Mouse (Mus musculus): ENCODE measurements around the gene Paxx. TPM values are rescaled to one million over a fixed set of nuclear protein-coding genes. Genes with fewer than 3 reads are reported as not detected.

Paxx gene
- polyA plus RNA-seq, 1 experiment from 2014 or later: 23.5 TPM

DNA sequence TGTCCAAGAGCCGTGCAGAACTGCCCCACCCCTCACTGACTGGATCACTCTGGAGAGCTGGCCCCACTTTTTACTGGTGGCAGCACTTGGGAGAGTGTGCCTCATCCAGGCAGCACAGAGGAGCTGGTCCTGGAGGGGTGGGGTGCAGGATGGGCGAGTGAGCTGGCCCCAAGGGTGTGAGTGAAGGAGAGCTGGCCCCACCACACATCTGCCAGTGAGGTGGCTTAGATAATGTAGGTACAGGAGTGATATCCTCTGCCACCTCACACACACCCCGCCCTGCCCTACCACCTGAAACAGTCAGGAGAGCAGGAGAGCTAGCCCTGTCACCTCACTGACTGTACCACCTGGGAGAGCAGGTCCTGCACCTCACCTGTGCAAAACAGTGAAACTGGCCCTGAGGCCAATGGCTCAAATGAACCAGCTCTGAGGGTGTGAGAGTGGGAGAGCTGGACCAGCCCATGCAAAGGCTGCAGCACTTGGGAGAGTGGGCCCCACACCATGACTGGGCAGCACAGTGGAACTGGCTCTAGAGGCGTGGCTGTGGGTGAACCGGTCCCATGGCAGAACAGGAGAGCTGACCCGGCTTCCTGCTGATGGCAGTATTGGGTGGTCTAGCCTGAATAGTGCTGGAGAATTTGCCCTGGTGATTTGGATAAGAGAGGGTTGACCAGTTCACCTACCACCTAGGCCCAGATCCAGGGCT, 27.2 kb upstream of the Paxx start:
- Histone ChIP-seq H3K4me3 (ENCODE audit: low read length) (no peak overlapping the region), H3K4me1 (ENCODE audit: control insufficient read depth, insufficient read depth, low read length) (no peaks in the 10 kb centered on the region), H3K9me3 (ENCODE audit: control insufficient read depth, low read length) (no peaks in the 10 kb centered on the region), H3K27me3 (ENCODE audit: control insufficient read depth, insufficient read depth, low read length) (no peaks in the 10 kb centered on the region), H3K4me2 (replicated peaks; ENCODE audit: low read depth, low read length) (no peak overlapping the region), H3K9ac (ENCODE audit: low read depth, low read length) (no peak overlapping the region), H3K27ac (ENCODE audit: low read depth, low read length) (no peak overlapping the region), H3K36me3 (ENCODE audit: control insufficient read depth, insufficient read depth, low read length) (no peaks in the 10 kb centered on the region)
- ATAC-seq (ENCODE audit: low FRiP score, low TSS enrichment): no peak
- 77% methylated on average over 6 of the region's 6 CpGs for WGBS

DNA sequence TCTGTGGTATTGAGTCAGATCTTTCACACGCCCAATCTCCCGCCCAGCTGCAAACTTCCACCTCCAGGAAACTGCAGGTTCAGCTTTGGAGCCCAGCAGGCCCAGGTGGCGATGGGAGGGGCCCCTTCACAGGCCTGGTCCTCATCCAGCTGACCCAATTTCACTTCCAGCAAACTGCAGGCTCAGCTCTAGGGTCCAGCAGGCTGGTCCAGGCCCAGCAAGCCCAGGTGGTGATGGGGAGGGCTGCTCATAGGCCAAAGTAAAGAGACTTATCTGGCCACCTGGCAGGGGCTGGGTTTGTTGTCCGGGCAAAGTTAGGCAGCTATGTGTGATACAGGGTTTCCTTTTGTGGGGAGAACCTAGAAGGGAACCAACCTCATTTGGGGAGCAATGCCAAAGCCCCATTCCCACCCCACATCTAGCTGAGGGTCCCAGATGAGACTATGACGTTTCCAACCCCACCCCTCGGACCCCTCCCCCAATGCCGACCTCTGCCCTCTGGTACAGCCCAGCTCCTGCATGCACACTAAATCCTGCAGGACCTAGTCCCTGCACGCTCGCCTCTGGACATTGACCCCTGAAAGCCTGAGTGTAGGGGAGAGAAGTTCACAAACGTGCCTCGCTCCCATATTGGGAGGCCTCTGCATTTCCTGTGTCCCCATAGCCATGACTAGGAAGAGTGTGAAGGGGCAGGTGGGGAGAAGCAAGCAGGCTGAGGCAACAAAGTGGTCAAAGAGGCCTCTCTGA, 24.2 kb upstream of the Paxx start:
- Histone ChIP-seq H3K9me3 (ENCODE audit: control insufficient read depth, low read length) (no peaks in the 10 kb centered on the region), H3K4me1 (ENCODE audit: control insufficient read depth, insufficient read depth, low read length) (no peaks in the 10 kb centered on the region), H3K27ac (ENCODE audit: low read depth, low read length) (no peak overlapping the region), H3K36me3 (ENCODE audit: control insufficient read depth, insufficient read depth, low read length) (no peaks in the 10 kb centered on the region), H3K4me2 (replicated peaks; ENCODE audit: low read depth, low read length) (no peak overlapping the region), H3K27me3 (ENCODE audit: control insufficient read depth, insufficient read depth, low read length) (no peaks in the 10 kb centered on the region), H3K4me3 (ENCODE audit: low read length) (no peak overlapping the region), H3K9ac (ENCODE audit: low read depth, low read length) (no peak overlapping the region)
- no peak for ATAC-seq (ENCODE audit: low FRiP score, low TSS enrichment)
- 66% methylated on average over 11 of the region's 11 CpGs for WGBS

DNA sequence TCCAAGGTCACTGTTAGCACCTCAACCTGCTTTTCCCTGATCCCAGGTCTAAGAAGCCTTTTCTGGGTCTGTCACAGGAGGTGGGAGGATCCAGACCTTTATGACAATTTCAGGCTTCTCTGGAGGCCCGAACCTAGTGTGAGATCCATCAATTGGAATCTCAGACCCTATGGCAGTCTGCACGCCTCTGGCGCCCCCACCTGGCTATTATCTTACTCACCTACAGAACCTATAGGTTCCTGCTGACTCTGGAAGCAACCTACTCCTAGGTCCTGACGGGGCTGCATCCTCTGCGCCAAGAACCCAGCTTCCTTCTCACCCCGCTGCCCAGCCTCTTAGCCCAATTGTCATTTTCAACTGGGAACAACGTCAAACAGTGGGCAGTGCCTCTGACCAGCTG, 22.1 kb upstream of the Paxx start:
- Histone ChIP-seq H3K9ac (ENCODE audit: low read depth, low read length) (no peak overlapping the region), H3K4me3 (ENCODE audit: low read length) (no peak overlapping the region), H3K27me3 (ENCODE audit: control insufficient read depth, insufficient read depth, low read length) (no peaks in the 10 kb centered on the region), H3K27ac (ENCODE audit: low read depth, low read length) (no peak overlapping the region), H3K9me3 (ENCODE audit: control insufficient read depth, low read length) (no peaks in the 10 kb centered on the region), H3K36me3 (ENCODE audit: control insufficient read depth, insufficient read depth, low read length) (no peaks in the 10 kb centered on the region), H3K4me2 (replicated peaks; ENCODE audit: low read depth, low read length) (no peak overlapping the region), H3K4me1 (ENCODE audit: control insufficient read depth, insufficient read depth, low read length) (no peaks in the 10 kb centered on the region)
- WGBS: 27% methylated on average over 7 of the region's 7 CpGs
- ATAC-seq (ENCODE audit: low FRiP score, low TSS enrichment): no peak

GRCm38 (mm10) chr2:25480541-25480940, 19.6 kb upstream of the Paxx start:
- no peak overlapping the region for H3K9ac ChIP-seq (ENCODE audit: low read depth, low read length)
- no peak overlapping the region for H3K4me2 ChIP-seq (replicated peaks; ENCODE audit: low read depth, low read length)
- no peaks in the 10 kb centered on the region for H3K36me3 ChIP-seq (ENCODE audit: control insufficient read depth, insufficient read depth, low read length)
- H3K27me3 ChIP-seq (ENCODE audit: control insufficient read depth, insufficient read depth, low read length): no peaks in the 10 kb centered on the region
- no peak overlapping the region for H3K4me3 ChIP-seq (ENCODE audit: low read length)
- 90% methylated on average over 1 of the region's 1 CpGs for WGBS
- ATAC-seq (ENCODE audit: low FRiP score, low TSS enrichment): no peak
- no peaks in the 10 kb centered on the region for H3K9me3 ChIP-seq (ENCODE audit: control insufficient read depth, low read length)
- no peak overlapping the region for H3K27ac ChIP-seq (ENCODE audit: low read depth, low read length)
- no peaks in the 10 kb centered on the region for H3K4me1 ChIP-seq (ENCODE audit: control insufficient read depth, insufficient read depth, low read length)

DNA sequence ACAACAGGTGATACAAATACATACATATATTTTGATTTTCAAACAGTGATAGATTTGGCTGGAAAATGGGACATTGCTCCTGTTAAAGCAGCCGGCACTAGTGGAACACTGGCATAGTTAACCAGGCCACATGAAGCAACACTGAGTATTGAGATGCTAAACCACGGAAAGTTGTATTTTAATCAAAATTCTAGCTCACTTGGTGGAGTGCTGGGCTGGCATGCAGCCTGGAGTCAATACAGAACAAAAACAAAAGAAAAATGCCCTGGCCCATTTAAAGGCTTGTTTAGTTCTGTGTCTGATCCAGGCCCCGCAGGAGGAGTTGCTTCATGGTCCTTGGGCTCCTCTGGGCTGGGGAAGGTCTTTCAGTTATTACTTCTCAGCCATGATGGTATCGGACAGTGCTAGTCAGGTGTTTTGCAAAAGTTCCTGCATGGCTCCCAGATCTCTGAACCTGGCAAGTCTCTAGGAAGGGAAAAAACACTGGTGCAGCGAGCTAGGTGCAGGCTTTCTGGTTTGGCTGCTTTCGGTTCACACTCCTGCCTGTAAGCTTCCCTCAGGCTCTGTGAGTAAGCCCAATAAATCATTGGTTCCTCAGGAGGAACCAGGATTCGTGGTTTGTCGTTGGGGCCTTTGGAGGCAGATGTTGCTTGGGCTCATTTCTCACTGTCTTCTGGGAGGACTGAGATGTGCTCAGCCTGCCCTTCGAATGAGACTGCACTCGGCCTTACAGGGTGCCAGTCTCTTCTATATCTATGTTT, 18.8 kb upstream of the Paxx start:
- Histone ChIP-seq H3K9ac (ENCODE audit: low read depth, low read length) (no peak overlapping the region), H3K4me2 (replicated peaks; ENCODE audit: low read depth, low read length) (no peak overlapping the region), H3K4me3 (ENCODE audit: low read length) (no peak overlapping the region), H3K27ac (ENCODE audit: low read depth, low read length) (no peak overlapping the region), H3K4me1 (ENCODE audit: control insufficient read depth, insufficient read depth, low read length) (no peaks in the 10 kb centered on the region), H3K27me3 (ENCODE audit: control insufficient read depth, insufficient read depth, low read length) (no peaks in the 10 kb centered on the region), H3K36me3 (ENCODE audit: control insufficient read depth, insufficient read depth, low read length) (no peaks in the 10 kb centered on the region), H3K9me3 (ENCODE audit: control insufficient read depth, low read length) (no peaks in the 10 kb centered on the region)
- 58% methylated on average over 10 of the region's 10 CpGs for WGBS
- ATAC-seq (ENCODE audit: low FRiP score, low TSS enrichment): no peak

GRCm38 (mm10) chr2:25477967-25478675, 17.2 kb upstream of the Paxx start:
- H3K9me3 ChIP-seq (ENCODE audit: control insufficient read depth, low read length): no peaks in the 10 kb centered on the region
- no peaks in the 10 kb centered on the region for H3K27me3 ChIP-seq (ENCODE audit: control insufficient read depth, insufficient read depth, low read length)
- no peak overlapping the region for H3K27ac ChIP-seq (ENCODE audit: low read depth, low read length)
- no peaks in the 10 kb centered on the region for H3K4me1 ChIP-seq (ENCODE audit: control insufficient read depth, insufficient read depth, low read length)
- 89% methylated on average over 3 of the region's 3 CpGs for WGBS
- H3K4me3 ChIP-seq (ENCODE audit: low read length): no peak overlapping the region
- no peak overlapping the region for H3K4me2 ChIP-seq (replicated peaks; ENCODE audit: low read depth, low read length)
- no peak for ATAC-seq (ENCODE audit: low FRiP score, low TSS enrichment)
- no peaks in the 10 kb centered on the region for H3K36me3 ChIP-seq (ENCODE audit: control insufficient read depth, insufficient read depth, low read length)
- no peak overlapping the region for H3K9ac ChIP-seq (ENCODE audit: low read depth, low read length)

GRCm38 (mm10) chr2:25477541-25477940, 16.6 kb upstream of the Paxx start:
- no peak overlapping the region for H3K4me2 ChIP-seq (replicated peaks; ENCODE audit: low read depth, low read length)
- no peak overlapping the region for H3K27ac ChIP-seq (ENCODE audit: low read depth, low read length)
- WGBS: 88% methylated on average over 8 of the region's 8 CpGs
- no peaks in the 10 kb centered on the region for H3K9me3 ChIP-seq (ENCODE audit: control insufficient read depth, low read length)
- no peak overlapping the region for H3K4me3 ChIP-seq (ENCODE audit: low read length)
- ATAC-seq (ENCODE audit: low FRiP score, low TSS enrichment): no peak
- no peaks in the 10 kb centered on the region for H3K36me3 ChIP-seq (ENCODE audit: control insufficient read depth, insufficient read depth, low read length)
- H3K27me3 ChIP-seq (ENCODE audit: control insufficient read depth, insufficient read depth, low read length): no peaks in the 10 kb centered on the region
- H3K9ac ChIP-seq (ENCODE audit: low read depth, low read length): no peak overlapping the region
- no peaks in the 10 kb centered on the region for H3K4me1 ChIP-seq (ENCODE audit: control insufficient read depth, insufficient read depth, low read length)

DNA sequence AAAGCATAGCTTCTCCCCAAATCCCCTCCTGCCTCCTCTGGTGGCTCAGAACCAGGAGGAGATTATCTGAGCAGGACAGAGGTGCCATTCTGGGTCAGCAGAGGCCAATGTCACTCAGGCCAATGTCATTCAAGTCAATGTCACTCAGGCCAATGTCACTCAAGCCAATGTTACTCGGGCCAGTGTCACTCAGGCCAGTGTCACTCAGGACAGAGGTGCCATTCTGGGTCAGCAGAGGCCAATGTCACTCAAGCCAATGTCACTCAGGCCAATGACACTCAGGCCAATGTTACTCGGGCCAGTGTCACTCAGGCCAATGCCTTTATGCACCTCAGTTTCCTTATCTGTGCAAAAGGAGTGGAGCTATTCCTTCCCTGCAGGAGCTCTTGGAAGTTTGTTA, 11.7 kb upstream of the Paxx start:
- Histone ChIP-seq H3K9me3 (ENCODE audit: control insufficient read depth, low read length) (no peaks in the 10 kb centered on the region), H3K4me3 (ENCODE audit: low read length) (no peak overlapping the region), H3K4me1 (ENCODE audit: control insufficient read depth, insufficient read depth, low read length) (no peaks in the 10 kb centered on the region), H3K4me2 (replicated peaks; ENCODE audit: low read depth, low read length) (no peak overlapping the region), H3K36me3 (ENCODE audit: control insufficient read depth, insufficient read depth, low read length) (no peaks in the 10 kb centered on the region), H3K27ac (ENCODE audit: low read depth, low read length) (no peak overlapping the region), H3K27me3 (ENCODE audit: control insufficient read depth, insufficient read depth, low read length) (no peaks in the 10 kb centered on the region), H3K9ac (ENCODE audit: low read depth, low read length) (no peak overlapping the region)
- WGBS: 77% methylated on average over 2 of the region's 2 CpGs
- no peak for ATAC-seq (ENCODE audit: low FRiP score, low TSS enrichment)

All from kidney, embryonic 14.5 days (tissue).